Mouse (Mus musculus) T-cell, adult 2 months (primary cell): ENCODE results near the gene Armc9.

Source experiments
- DNase-seq: peaks from one replicate; pipeline ENCODE4 v3.0.0; 2022; ENCODE audit warnings: low spot score

The Armc9 gene

DNA sequence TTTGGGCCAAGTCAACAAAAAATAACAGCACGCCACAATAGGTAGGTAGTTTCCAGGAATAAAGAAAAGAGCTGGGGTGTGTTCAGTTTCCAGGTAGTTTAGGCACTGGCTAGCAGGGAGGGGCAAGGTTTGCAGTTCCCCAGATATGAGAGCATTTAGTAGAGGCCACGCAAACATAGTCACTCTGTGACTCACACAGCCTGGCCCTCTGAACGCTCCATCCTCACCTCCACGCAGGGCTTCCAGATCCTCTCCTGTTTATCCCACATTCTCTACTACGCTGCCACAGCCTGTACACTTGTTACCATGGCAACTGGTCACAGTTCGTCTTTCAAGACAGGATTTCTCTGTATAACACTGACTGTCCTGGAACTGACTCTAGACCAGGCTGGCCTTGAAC is 70.6 kb downstream of the Armc9 start:
- DNase-seq, result no peak

DNA sequence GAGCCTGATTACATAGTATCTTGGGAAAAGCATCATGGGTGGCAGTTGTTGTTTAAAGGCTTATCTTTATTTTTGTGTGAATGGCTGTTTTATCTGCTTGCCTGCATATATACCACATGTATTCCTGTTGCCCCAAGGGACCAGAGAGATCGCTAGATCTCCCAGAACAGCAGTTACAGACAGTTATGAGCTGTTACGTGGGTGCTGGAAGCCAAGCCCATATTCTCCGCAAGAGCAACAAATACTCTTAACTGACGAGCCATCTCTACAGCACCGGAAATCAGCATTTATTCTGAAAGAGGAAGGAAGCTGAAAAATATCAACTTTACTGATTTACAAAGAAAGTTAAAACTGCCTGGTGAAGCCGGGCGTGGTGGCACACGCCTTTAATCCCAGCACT is 74.1 kb downstream of the Armc9 start:
- peak; percentile 56 for DNase-seq

DNA sequence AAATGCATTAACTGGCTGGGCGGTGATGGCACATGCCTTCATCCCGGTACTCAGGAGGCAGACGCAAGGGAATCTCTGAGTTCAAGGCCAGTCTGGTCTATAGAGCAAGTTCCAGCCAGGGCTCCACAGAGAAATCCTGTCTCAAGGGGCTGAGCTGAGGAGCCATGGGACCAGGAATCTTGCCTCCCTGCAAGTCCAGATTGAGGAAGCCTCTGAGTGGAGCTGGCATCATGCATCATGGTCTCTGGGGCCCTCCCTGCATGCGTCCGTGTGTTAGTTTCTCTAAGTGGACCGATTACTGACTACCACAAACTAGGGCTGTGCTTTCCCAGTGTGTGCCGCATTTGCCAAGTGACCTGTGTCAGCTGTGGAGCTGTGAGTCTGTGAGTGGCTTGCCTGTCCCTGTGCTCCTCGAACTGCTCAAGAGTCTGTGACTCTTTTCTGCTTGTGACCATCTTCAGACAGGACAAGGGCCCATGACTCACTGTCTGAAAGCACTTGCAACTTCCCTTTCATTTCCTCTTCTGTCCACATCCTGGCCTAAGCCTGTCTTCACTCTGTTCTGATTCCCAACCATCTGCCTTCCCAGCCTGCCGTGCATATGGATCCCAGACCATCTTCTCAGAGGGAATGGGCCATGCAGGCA is 74.7 kb downstream of the Armc9 start:
- DNase-seq, result no peak

DNA sequence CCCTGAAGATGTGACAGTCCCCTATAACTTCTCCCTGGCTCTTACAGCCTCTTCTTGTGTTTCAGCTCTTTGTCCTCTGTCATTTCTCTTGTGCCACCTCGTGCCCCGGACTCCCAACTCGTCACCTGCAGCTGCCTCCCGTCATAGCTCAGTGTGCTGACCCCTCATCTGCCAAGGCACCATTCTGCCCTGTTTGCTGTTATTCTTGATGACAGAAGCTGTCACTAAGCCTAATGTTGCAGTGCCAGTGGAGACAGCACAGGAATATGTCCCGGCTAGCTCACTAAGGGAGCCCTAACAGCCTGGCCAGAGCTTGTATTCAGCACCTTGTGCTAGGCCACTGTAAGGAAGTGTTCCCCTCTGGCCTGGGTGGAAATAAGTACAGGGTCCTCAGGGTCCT is 78.1 kb downstream of the Armc9 start:
- no peak for DNase-seq

DNA sequence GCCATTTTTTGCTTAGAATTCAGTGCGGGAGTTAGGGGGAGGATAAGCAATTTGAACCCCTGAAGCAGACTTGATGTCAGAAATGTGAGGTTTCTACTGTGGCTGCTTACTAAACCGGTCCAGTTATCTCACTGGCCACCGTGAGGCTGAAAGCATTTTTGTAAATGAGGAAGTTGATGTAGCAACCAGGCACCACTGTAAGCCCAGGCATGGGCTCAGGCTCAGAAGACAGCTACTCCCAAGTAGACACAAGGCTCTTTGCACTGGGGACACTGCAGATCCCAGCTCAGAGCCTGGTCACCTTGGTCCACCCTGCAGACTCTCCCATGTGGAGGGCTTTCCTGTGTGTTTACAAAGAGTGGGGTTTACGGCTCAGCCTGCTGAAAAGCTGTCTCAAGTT is 79.2 kb downstream of the Armc9 start:
- DNase-seq, result no peak

DNA sequence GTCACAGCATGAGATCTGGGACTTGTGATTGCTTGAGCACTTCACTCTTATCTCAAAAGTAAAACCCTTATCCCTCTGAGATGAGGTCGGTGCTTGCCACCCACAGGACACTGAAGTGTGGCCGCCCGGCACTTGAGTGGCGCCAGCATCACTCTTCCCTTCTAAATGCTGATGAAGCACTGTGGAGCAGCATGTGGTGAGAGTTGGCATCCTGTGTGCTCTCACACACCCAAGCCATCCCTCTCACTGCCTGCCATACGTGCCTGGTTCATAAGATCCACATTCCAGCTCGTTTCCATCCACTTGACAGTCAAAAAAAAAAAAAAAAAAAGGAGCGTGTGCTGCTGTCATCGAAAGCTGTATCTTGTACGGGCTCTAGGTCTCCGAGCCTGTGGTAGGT is 80.5 kb downstream of the Armc9 start:
- no peak for DNase-seq

DNA sequence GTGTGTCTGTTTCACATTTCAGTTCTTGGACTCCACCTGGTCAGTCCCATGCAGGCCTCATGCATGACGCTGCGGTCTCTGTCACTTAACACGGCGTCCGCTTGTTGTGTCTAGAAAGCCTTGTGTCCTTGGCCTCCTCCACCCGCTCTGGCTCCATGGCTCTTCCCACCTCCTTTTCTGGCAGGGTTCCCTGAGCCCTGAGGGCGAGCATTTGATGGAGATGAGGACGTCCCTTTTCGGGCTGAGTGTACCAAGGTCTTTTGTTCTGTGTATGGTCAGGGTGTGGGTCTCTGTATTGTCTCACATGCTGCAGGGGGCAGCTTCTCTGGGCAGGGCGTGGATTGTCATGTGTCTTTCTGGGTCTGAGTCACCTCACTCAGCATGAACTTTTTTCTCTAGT is 81.9 kb downstream of the Armc9 start:
- no peak for DNase-seq

DNA sequence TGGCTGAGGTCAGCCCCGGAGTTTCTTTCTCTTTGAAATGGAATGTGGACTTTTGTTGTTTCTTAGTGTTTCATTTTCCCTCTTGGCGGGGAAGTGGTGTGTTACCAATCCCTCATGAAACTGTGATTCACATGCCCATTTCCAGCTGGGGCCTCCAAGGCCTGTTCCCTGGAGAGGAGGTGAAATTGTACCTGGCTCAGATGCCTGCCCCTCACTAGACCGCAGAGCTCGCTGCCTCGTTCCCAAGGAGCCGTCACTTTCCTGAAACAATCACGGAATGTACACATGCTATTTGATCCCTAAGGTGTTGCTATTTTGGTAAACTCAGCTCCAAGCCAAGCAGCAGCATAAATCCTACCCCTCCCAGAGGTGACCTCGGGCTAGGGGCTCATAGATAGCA is 84.4 kb downstream of the Armc9 start:
- DNase-seq, result no peak

DNA sequence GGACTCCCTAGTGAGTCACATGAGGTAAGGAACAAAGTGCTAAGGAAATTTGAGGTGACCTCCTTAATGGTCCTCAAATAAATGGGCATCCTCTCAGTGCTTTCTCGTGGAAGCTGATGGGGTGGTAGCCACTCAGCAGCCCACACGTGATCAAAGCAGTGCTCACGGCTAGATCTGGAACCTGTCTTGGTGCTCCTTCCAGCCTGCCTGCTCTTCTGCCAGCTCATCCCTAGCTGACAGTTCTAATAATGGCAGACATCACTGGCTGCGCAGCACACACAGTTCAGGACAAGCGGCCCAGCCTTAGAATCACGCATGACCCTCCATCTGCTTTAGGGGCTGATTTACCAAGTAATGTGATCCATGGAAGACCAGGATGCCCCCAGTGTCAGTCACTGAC is 85.3 kb downstream of the Armc9 start:
- no peak for DNase-seq

DNA sequence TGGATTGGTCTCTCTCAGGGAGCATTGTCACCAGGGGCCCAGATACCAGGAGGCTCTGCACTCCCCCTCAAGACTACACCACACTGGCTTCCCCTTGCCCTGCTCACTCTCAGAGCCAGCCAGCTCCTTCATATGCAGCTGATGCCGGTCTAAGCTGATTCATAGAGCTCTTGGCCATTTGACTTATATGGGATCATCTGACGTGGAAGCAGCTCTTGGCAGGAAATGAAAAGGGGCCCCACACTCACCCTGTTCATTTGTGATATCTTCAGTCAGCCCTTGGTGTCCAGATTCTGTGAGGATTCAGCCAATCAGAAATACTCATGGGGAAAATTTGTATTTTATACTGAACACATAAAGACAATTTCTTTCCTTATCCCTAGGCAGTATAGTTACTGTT is 86.4 kb downstream of the Armc9 start:
- no peak for DNase-seq

DNA sequence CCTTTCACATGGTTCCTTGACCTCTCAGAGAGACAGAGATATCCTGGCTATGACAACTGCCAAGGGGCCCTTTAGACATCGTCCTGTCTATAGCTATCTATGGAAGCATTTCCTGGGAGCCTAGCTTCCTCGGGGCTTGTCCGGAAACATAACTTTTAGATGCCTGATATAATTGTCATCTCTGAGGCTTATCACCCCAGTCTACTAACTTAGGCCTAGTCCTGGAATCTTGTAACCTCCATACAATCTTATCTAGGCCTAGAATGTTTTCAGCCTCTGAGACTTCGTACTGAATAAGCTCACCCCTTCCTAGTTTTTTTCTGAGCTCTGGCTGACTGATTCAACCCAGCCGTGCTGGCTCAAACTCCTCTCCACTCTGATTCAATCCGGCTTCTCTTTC is 88.9 kb downstream of the Armc9 start:
- DNase-seq, result no peak

DNA sequence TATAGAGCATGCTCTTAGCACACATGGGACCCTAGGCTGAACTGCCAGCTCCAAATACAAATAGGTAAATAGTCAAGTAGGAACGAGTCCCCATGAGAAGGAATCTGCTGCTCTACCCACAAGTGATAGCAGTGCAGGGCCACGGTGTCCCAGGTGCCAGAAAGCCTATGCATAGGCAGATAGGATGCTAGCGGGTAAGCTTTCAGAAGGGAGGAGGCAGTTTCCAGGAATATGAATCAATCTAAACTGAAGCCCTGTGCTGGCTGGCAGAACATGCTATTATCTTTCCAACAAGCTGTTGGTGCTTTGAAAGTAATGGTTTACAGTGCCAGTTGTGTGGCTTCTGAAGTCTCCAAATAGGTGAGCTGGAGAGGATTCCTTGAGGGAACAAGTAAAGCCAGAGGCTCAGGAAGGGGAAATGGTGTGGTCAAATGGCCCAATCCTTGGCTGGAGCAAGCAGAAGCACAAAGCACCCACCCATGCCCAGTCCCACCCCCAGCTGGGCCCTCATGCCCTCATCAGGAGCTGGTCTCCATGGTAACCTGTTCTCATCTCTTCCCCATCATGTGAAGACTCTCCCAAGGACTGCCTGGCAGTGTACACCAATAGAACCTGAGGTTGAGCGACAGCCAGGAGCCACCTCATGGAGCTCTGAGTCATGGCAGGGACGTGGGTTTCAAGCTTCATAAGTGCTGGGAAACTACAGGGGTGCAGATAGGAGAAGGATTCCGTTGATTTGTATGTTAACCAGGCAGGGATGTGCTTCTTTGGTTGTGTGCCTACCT is 90.9 kb downstream of the Armc9 start:
- DNase-seq, result no peak

DNA sequence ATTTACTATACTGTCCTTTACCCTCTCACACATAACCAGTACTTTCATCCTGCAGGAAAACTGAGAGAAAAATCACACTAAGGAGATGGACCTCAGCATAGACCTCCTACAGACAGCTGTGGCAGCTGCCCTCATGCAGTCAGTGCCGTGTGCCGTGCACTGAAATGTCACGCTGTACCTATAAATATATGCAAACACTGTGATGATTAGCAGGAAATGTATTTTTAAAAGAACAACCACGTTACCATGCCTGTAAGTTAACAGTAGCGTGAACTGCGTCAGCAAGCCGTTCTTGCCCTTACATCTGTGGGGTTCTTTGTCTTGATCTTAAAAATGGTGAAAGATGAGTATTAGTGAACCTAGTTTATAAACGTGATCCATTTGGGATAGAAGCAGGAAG is 98.8 kb downstream of the Armc9 start:
- no peak for DNase-seq

DNA sequence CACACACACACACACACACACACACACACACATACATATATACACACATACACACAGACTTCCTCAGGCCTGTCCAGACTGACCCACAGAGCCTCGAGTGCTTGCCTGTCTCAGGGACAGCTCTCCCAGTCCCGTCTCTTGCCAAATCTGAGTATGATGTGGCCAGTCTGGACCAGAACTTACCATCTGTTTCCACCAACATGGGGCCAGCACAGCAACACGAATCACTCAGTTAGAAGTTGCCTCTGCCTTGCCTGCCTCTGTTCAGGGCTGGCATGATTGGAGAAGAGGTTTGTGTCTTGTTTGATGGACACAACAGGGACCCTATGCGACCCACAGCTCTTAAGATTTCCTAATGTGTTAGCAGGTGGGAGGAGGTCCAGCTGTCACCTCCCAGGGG is 101.7 kb downstream of the Armc9 start:
- no peak for DNase-seq

DNA sequence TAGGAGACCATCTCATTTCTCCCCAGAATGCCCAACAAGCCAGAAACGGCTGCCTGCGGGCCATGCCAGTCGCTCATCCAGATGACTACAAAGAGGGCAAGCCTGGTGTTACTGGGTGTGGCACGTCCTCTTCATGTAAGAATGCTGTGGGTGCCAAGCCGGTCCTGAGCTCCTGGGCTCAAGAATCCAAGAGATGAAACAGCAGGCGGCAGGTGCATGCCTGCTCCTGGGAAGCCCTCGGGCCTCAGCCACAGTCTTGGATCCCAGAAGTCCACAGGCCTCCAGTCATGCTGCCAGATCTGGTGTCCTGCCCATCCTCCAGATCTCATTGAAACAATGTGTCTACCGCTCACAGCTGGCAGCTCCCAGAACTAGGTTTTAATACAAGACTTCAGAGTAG is 102.6 kb downstream of the Armc9 start:
- DNase-seq, result no peak

DNA sequence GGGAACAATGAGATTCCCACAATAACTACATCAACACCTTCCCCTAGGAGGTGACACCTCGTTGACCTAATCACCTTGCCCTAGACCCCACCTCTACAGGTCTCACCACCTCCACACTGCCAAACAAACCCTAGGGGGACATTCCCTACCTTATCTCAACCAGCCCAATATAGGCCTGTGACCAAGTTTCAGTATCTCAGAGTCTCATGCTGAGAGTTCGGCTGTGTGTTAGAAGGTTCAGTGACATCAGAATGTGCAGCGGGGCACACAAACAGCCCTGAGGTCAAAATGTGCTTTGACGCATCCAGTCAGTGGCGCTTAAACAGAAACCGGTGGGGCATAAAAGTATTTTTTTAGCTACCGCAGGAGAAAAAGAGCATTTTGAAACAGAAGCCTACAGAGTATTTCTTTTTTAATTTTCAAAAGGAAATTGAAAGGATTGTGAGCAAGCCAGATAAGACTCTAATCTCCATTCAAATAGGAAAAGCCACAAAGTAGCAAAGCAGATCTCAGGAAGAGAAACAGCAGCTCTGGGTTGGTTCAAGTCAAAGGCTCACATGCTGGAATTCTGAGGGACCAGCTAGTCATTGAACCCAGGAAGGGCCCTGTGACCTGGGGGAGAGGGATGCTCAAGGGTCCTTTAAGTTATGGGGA is 103.7 kb downstream of the Armc9 start:
- DNase-seq, result no peak

DNA sequence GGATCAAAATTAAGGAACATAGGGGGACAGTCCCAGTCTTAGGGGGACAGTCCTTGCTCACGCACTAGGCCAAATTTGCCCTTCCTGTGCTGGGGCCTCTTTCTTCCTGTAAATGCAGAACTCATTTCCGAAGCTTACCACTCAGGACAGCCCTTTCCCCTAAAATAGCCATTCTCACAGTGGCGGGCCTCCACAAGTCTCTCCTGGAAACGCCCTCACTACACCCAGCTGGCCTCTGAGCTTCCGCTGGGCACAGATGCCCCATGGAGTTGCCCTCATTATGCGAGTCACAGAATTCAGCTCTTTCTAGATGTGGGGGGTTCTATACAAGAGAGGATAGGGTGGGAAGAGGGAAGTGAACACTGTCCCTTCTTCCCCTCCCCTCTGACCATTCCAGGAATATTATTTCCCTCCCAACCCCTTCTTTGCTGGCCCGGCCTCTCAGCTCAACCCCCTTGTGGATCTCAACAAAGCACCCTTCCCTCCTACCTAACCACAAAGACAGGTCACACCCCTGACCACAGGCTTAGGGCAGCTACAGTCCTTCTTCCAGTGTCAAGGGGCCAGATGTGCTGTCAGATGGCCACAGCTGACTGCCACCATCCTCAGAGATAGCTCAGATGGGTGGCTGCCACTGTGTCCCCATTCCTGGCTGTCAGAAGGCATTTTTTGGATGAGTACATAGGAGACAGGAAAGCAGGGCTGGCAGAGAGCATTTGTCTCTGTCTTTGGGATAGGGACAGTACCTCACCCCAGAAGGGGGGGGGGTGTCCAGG is 109.2 kb downstream of the Armc9 start:
- DNase-seq, result no peak

DNA sequence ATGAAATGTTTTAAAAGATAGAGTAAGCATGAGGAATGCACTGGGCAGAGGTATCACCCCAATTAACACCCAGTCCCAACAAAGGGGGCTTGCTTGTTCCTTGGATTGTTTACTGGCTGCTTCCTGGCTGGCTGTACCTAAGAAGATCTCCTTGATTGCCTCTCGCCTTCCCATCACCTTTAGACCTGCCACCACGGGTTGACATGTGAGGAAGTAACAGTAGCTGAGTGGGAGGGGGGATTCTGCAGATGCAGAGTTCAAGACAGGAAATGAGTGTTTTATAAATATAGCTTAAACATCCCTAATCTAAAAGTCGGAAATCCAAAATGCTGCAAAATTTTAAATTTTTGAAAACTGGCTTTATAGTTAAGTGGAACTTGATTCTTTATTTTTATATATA is 110.5 kb downstream of the Armc9 start:
- DNase-seq, result peak; percentile 13

DNA sequence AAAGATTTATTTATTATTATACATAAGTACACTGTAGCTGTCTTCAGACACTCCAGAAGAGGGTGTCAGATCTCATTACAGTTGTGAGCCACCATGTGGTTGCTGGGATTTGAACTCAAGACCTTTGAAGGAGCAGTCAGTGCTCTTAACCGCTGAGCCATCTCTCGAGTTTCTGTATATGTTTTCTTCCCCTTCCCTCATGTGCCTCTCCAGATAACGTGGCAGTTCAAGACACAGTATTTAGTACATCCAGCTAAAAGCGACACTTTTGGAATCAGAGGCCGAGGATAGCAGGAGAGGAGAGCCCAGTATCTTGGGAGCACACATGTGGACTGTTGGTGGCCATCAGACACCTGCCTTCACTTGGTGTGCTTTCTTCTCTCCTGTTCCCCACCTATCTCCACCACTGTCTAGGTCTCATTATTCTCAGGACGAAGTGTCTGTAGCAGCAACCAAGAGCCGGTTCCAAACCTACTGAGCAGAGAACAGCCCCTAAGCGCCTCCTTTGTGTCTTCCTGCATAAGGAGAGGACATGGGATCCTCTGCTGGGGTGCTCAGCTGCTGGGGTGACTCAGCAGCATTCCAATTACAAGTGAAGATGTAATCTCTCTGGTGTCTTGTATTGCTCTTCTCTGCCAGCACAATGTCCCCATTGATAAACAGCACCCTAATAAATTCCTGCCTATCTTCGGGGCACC is 114.1 kb downstream of the Armc9 start:
- DNase-seq, result no peak

DNA sequence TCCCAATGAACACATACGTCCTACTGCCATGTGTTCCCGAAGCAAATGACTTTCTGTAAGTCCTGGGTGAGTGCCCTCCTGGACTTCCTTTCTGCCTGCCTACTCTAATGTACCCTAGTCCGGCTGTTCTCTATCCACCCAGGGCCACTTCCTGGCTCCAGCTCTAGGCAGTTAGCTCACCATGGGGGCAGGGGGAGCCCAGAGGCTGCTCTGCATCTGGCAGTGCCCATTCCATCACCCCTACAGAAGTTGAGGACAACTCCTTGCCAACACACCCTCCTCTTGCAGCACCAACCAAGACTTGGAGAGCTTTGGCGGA is 114.6 kb downstream of the Armc9 start:
- DNase-seq, result no peak

DNA sequence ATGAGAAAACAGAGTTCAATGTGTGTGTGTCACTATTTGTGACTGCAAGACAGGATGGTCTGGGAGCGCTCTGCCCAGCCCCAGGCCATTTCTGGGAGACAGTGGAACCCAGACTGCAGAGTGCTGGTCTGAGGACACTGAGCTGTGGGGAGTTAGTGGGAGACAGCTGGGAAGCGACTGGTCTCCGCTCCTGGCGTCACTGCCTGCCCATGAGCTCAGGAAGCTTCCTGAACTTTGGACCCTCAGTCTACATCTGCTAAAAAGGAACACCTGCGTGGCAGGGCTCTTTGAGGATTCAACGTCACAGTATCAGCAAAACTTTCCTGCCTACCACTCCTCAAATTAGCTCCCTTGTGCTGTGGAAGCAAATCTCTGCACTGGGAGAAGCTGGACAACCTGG is 117.1 kb downstream of the Armc9 start:
- no peak for DNase-seq

DNA sequence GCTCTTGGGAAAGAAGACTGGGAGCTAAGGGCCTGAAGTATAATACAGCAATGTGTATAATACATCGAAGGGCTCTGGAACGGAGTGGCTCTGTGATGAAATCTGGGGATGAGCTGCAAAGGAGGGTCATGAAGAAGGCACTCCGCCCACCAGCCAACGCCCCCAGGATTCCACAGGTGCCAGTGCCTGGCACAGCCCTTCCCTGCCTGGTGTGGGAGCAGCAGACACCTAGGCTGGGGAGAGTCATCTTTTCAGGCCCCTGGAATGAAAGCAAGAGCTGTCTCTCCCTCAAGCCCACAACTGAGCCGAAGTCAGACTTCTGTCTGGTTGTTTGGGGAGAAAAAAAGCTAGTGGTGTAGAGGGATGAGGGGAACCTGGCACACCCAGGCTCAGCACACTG is 122.5 kb downstream of the Armc9 start:
- DNase-seq, result no peak
